Mouse (Mus musculus): ENCODE measurements at regions not wholly inside any gene's neighbourhood (a gene's known extent, or its start where the extent isn't known, plus 50 kb on each side); places are given as distances from the start of the nearest gene placed in this dataset.
"Not testable (repeated sequence)": the region's sequence is repeated elsewhere in the genome, so short reads cannot be mapped to it uniquely, and the experiment has no call there.

- 44% methylated on average over 1 of the region's 1 CpGs for WGBS
- H3K27ac ChIP-seq (ENCODE audit: low read length) = no peak overlapping the region
- no peak for ATAC-seq
- no peaks in the 10 kb centered on the region for H3K9me3 ChIP-seq (ENCODE audit: control insufficient read depth, low read length)
- H3K4me1 ChIP-seq (ENCODE audit: control insufficient read depth, insufficient read depth, low read length) = no peaks in the 10 kb centered on the region
- no peaks in the 10 kb centered on the region for H3K27me3 ChIP-seq (replicated peaks; ENCODE audit: control insufficient read depth, insufficient read depth, low read length)
- no peak overlapping the region for H3K9ac ChIP-seq (ENCODE audit: low read depth, low read length)
- no peak overlapping the region for H3K4me3 ChIP-seq (ENCODE audit: low read length)
- no peaks in the 10 kb centered on the region for H3K36me3 ChIP-seq (ENCODE audit: control insufficient read depth, insufficient read depth, low read length)
- no peak overlapping the region for H3K4me2 ChIP-seq (ENCODE audit: low read depth, low read length)
Measured at GRCm38 (mm10) chrX:70871209-70871608, 178.8 kb upstream of the Mamld1 start.

- Histone ChIP-seq H3K27me3 (replicated peaks; ENCODE audit: control insufficient read depth, insufficient read depth, low read length) (no peaks in the 10 kb centered on the region), H3K36me3 (ENCODE audit: control insufficient read depth, insufficient read depth, low read length) (no peaks in the 10 kb centered on the region), H3K4me1 (ENCODE audit: control insufficient read depth, insufficient read depth, low read length) (no peaks in the 10 kb centered on the region), H3K4me3 (ENCODE audit: low read length) (no peak overlapping the region), H3K9me3 (ENCODE audit: control insufficient read depth, low read length) (no peaks in the 10 kb centered on the region), H3K4me2 (ENCODE audit: low read depth, low read length) (no peak overlapping the region), H3K9ac (ENCODE audit: low read depth, low read length) (no peak overlapping the region), H3K27ac (ENCODE audit: low read length) (no peak overlapping the region)
- ATAC-seq = no peak
- WGBS = 76% methylated on average over 2 of the region's 2 CpGs
Measured at GRCm38 (mm10) chrX:70881326-70881725, 168.7 kb upstream of the Mamld1 start.

DNA sequence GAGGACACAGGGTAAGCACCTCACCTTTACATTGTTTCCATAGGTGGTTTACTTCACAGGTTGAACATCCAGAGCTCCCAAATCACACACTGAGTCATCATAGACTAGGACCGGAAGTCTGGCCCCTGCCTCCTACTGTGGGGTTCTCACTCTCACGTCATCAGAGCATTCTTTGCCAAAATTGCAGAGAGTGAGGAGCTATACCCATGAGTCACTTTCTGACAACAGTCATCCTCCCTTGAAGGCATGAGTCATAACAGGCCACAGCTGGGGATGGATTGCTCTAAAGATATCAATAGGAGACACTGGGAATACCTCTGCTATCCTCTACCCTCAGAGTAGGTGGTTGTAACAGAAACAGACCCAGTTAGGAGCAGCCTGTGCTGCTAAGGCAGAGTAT, 166.6 kb upstream of the Mamld1 start:
- no peak overlapping the region for H3K9ac ChIP-seq (ENCODE audit: low read depth, low read length)
- no peak for ATAC-seq
- H3K4me2 ChIP-seq (ENCODE audit: low read depth, low read length) = no peak overlapping the region
- H3K4me1 ChIP-seq (ENCODE audit: control insufficient read depth, insufficient read depth, low read length) = no peaks in the 10 kb centered on the region
- 66% methylated on average over 2 of the region's 2 CpGs for WGBS
- H3K9me3 ChIP-seq (ENCODE audit: control insufficient read depth, low read length) = no peaks in the 10 kb centered on the region
- H3K27ac ChIP-seq (ENCODE audit: low read length) = no peak overlapping the region
- no peaks in the 10 kb centered on the region for H3K27me3 ChIP-seq (replicated peaks; ENCODE audit: control insufficient read depth, insufficient read depth, low read length)
- no peaks in the 10 kb centered on the region for H3K36me3 ChIP-seq (ENCODE audit: control insufficient read depth, insufficient read depth, low read length)
- no peak overlapping the region for H3K4me3 ChIP-seq (ENCODE audit: low read length)

DNA sequence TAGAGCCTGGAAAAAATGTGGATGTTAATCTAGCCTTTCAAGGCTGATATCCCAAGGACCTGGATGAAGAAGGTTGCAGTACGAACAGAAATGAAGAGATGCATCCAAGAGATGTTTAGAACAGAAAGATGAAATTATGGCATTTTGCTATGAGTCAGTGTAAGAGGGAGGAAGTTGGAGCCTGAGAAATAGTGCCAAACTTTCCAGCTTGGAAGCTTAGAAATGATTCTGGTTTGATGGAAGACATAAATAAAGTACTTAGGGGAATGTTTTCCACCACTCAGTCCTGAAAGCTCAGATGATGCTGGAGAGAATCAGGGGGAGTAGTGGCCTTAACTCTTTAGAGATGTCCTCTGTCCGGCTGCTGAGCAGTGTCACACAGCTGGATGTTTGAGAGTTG, 155.5 kb upstream of the Mamld1 start:
- 72% methylated on average over 2 of the region's 2 CpGs for WGBS
- ATAC-seq = no peak
- H3K9ac ChIP-seq (ENCODE audit: low read depth, low read length) = no peak overlapping the region
- H3K9me3 ChIP-seq (ENCODE audit: control insufficient read depth, low read length) = no peaks in the 10 kb centered on the region
- H3K36me3 ChIP-seq (ENCODE audit: control insufficient read depth, insufficient read depth, low read length) = no peaks in the 10 kb centered on the region
- H3K4me1 ChIP-seq (ENCODE audit: control insufficient read depth, insufficient read depth, low read length) = no peaks in the 10 kb centered on the region
- H3K27ac ChIP-seq (ENCODE audit: low read length) = no peak overlapping the region
- no peak overlapping the region for H3K4me2 ChIP-seq (ENCODE audit: low read depth, low read length)
- no peak overlapping the region for H3K4me3 ChIP-seq (ENCODE audit: low read length)
- no peaks in the 10 kb centered on the region for H3K27me3 ChIP-seq (replicated peaks; ENCODE audit: control insufficient read depth, insufficient read depth, low read length)

DNA sequence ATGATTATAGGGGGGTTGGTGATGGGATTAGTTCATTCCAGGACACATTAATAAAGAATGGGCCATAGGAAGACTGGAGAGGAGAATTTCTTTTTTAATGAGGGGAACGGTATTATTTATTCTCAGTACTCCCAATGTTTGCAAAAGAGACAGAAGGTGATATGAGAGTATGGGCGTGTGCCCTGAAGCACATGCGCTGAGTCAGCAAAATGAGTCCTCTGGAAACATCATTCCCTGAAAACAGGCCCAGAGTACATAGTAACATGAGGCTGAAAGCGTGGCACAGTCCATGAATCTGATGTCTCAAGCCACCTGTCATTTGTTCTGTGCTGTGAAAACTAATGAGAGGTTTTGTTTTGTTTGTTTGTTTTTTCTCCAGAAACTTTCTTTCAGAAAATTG, 154.5 kb upstream of the Mamld1 start:
- WGBS = 70% methylated on average over 4 of the region's 4 CpGs
- Histone ChIP-seq H3K9ac (ENCODE audit: low read depth, low read length) (no peak overlapping the region), H3K4me1 (ENCODE audit: control insufficient read depth, insufficient read depth, low read length) (no peaks in the 10 kb centered on the region), H3K27ac (ENCODE audit: low read length) (no peak overlapping the region), H3K9me3 (ENCODE audit: control insufficient read depth, low read length) (no peaks in the 10 kb centered on the region), H3K27me3 (replicated peaks; ENCODE audit: control insufficient read depth, insufficient read depth, low read length) (no peaks in the 10 kb centered on the region), H3K4me3 (ENCODE audit: low read length) (no peak overlapping the region), H3K36me3 (ENCODE audit: control insufficient read depth, insufficient read depth, low read length) (no peaks in the 10 kb centered on the region), H3K4me2 (ENCODE audit: low read depth, low read length) (no peak overlapping the region)
- ATAC-seq = no peak

DNA sequence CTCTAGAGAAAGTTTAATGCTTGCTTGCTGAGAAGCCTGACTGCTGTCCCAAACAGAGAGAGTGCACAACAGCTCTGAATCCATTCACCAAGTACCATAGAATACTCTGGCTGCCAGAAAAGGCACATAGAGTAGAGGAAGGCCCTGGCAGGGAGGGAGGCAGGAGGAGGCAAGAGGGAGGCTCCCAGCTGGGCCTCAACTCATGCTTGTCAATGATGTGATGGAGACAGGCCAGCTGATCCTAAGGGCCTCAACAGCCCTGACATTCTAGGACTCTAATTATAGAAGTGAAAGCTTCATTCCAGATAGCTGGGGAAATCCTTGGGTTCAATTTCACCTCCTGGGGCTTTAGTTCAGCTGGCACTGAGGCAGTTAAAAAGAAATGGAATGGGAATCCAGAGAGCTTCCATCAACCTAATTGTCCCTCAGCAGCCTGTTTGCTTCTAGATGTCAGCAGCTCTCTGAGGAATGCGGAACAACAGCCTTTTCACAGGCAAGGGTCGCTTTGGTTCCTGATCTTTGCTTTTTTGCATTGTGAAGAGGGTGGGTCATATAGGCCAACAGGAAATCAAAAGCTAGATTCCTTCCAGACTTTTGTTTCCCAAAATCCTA, 152.8 kb upstream of the Mamld1 start:
- Histone ChIP-seq H3K4me3 (ENCODE audit: low read length) (no peak overlapping the region), H3K9me3 (ENCODE audit: control insufficient read depth, low read length) (no peaks in the 10 kb centered on the region), H3K4me1 (ENCODE audit: control insufficient read depth, insufficient read depth, low read length) (no peaks in the 10 kb centered on the region), H3K9ac (ENCODE audit: low read depth, low read length) (no peak overlapping the region), H3K27ac (ENCODE audit: low read length) (no peak overlapping the region), H3K36me3 (ENCODE audit: control insufficient read depth, insufficient read depth, low read length) (no peaks in the 10 kb centered on the region), H3K4me2 (ENCODE audit: low read depth, low read length) (no peak overlapping the region), H3K27me3 (replicated peaks; ENCODE audit: control insufficient read depth, insufficient read depth, low read length) (0 out of 2 replicates have a peak, but pooled peaks cover 1% of the 10 kb centered on the region)
- no peak for ATAC-seq
- WGBS = 42% methylated on average over 2 of the region's 2 CpGs

DNA sequence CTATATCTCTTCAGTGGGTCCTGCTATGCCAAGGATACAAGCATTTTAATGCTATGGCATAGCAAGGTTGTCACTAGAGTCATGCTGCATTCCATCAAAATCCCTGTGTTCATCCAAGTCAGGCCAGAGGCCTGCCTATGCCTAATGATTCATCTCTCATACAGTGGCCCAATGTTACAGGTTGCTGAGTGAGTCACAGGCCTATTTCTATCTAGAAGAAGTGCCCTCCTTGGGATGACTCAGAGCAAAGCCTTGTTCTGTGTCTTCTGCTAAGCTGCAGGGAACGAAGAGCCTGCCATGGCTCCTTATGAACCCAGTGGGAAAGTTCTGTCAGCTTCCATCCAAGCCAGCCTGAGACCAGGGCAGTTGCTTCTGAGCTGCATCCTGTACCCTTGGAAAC, 151.2 kb upstream of the Mamld1 start:
- not testable (repeated sequence) for H3K4me3 ChIP-seq (ENCODE audit: low read length); H3K27me3 ChIP-seq (replicated peaks; ENCODE audit: control insufficient read depth, insufficient read depth, low read length); ATAC-seq; H3K36me3 ChIP-seq (ENCODE audit: control insufficient read depth, insufficient read depth, low read length); H3K4me1 ChIP-seq (ENCODE audit: control insufficient read depth, insufficient read depth, low read length); H3K9me3 ChIP-seq (ENCODE audit: control insufficient read depth, low read length); H3K4me2 ChIP-seq (ENCODE audit: low read depth, low read length); H3K27ac ChIP-seq (ENCODE audit: low read length); H3K9ac ChIP-seq (ENCODE audit: low read depth, low read length)
- WGBS = 81% methylated on average over 1 of the region's 1 CpGs

GRCm38 (mm10) chrX:70899720-70900479, 150.2 kb upstream of the Mamld1 start:
- no peak overlapping the region for H3K4me3 ChIP-seq (ENCODE audit: low read length)
- H3K27ac ChIP-seq (ENCODE audit: low read length) = no peak overlapping the region
- 61% methylated on average over 8 of the region's 8 CpGs for whole genome bisulfite sequencing
- ATAC-seq = no peak
- no peak overlapping the region for H3K4me2 ChIP-seq (ENCODE audit: low read depth, low read length)
- 0 out of 2 replicates have a peak, but pooled peaks cover 4% of the 10 kb centered on the region for H3K27me3 ChIP-seq (replicated peaks; ENCODE audit: control insufficient read depth, insufficient read depth, low read length)
- H3K4me1 ChIP-seq (ENCODE audit: control insufficient read depth, insufficient read depth, low read length) = no peaks in the 10 kb centered on the region
- no peaks in the 10 kb centered on the region for H3K36me3 ChIP-seq (ENCODE audit: control insufficient read depth, insufficient read depth, low read length)
- H3K9ac ChIP-seq (ENCODE audit: low read depth, low read length) = no peak overlapping the region
- H3K9me3 ChIP-seq (ENCODE audit: control insufficient read depth, low read length) = no peaks in the 10 kb centered on the region

DNA sequence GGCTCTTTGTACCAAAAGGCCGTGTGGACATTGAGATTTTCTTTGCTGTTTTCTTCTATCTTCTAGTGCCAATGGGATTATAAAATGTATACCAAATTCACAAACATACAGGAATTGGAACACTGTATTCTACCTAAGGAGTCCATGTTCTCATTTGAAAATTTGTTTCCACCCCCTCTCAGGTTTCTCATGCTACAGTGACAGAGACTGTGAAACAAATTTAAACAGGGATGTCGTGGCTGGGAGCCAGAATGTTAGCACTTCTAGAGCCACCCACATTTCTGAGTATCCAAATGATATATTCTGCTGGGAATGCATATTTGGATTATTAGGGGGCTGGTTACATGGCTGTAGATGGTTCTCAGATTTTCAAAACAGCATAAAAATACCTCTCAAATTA, 124.4 kb upstream of the Mamld1 start:
- no peak overlapping the region for H3K9ac ChIP-seq (ENCODE audit: low read depth, low read length)
- 59% methylated on average over 2 of the region's 2 CpGs for WGBS
- H3K36me3 ChIP-seq (ENCODE audit: control insufficient read depth, insufficient read depth, low read length) = no peaks in the 10 kb centered on the region
- H3K4me1 ChIP-seq (ENCODE audit: control insufficient read depth, insufficient read depth, low read length) = no peaks in the 10 kb centered on the region
- H3K9me3 ChIP-seq (ENCODE audit: control insufficient read depth, low read length) = no peaks in the 10 kb centered on the region
- no peak for ATAC-seq
- no peak overlapping the region for H3K4me2 ChIP-seq (ENCODE audit: low read depth, low read length)
- H3K4me3 ChIP-seq (ENCODE audit: low read length) = no peak overlapping the region
- 0 out of 2 replicates have a peak, but pooled peaks cover 4% of the 10 kb centered on the region for H3K27me3 ChIP-seq (replicated peaks; ENCODE audit: control insufficient read depth, insufficient read depth, low read length)
- no peak overlapping the region for H3K27ac ChIP-seq (ENCODE audit: low read length)
